Mouse (Mus musculus): ENCODE data around the gene Gsta3. TPM values are rescaled to one million over a fixed set of nuclear protein-coding genes. Genes with fewer than 3 reads are reported as not detected.
"Not testable (repeated sequence)": the region's sequence is repeated elsewhere in the genome, so short reads cannot be mapped to it uniquely, and the experiment has no call there.

Gene Gsta3
- total RNA-seq (2021): 100 to 1,000 TPM in 1 of 2 experiments, 10 to 100 TPM in 1; 59.3 to 112 TPM
- long read RNA-seq, experiment 1, transcript Gsta3-201 (7 exons, 1,457 nt): major isoform, 80 of 102 reads
- long read RNA-seq, experiment 1, transcript Gsta3-202 (8 exons, 894 nt): minor isoform, 5 of 102 reads
- long read RNA-seq, experiment 1, transcript Gsta3-203 (8 exons, 742 nt): minor isoform, 6 of 102 reads
- long read RNA-seq, experiment 1, partial matches to known transcripts: 5 of 102 reads
- long read RNA-seq, experiment 1, other reads (novel, unspliced or antisense): 6 of 102 reads
- long read RNA-seq, experiment 2, transcript Gsta3-201 (7 exons, 1,457 nt): major isoform, 6 of 12 reads
- long read RNA-seq, experiment 2, partial matches to known transcripts: 3 of 12 reads
- long read RNA-seq, experiment 2, other reads (novel, unspliced or antisense): 2 of 12 reads

GRCm38 (mm10) chr1:21239911-21240898 lies at the start of gene Gsta3:
TSS of gene Gsta3 (plus strand) at chr1:21240589.
- DNase-seq: peak; percentile 7

GRCm38 (mm10) chr1:21206241-21206640 lies 34.1 kb upstream of the Gsta3 start:
- no peak for DNase-seq

- not testable (repeated sequence) for DNase-seq
These were observed 26.9 kb upstream of the Gsta3 start for GRCm38 (mm10) chr1:21213537-21213936.

GRCm38 (mm10) chr1:21213991-21214692 lies 26.2 kb upstream of the Gsta3 start:
- not testable (repeated sequence) for DNase-seq

- DNase-seq: peak; percentile 90
These were observed 21.9 kb upstream of the Gsta3 start, which contains the start of gene Tmem14a for GRCm38 (mm10) chr1:21218489-21218919. TSS of gene Tmem14a (plus strand) at chr1:21218575.

GRCm38 (mm10) chr1:21227756-21228395 lies 12.5 kb upstream of the Gsta3 start:
- DNase-seq: no peak

- DNase-seq: not testable (repeated sequence)
These were observed 11.4 kb upstream of the Gsta3 start for GRCm38 (mm10) chr1:21228740-21229722.

GRCm38 (mm10) chr1:21230376-21230775 lies 10.0 kb upstream of the Gsta3 start:
- DNase-seq: no peak

GRCm38 (mm10) chr1:21231744-21232464 lies 8.5 kb upstream of the Gsta3 start:
- DNase-seq: no peak

- DNase-seq: no peak
These were observed 7.9 kb upstream of the Gsta3 start for GRCm38 (mm10) chr1:21232516-21232915.

GRCm38 (mm10) chr1:21235359-21235758 lies 5.0 kb upstream of the Gsta3 start:
- DNase-seq: no peak

- no peak for DNase-seq
These were observed 707 bp downstream of the Gsta3 start for GRCm38 (mm10) chr1:21241096-21241495.

- no peak for DNase-seq
These were observed 4.0 kb downstream of the Gsta3 start for GRCm38 (mm10) chr1:21244290-21244960.

GRCm38 (mm10) chr1:21246136-21246535 lies 5.7 kb downstream of the Gsta3 start:
- no peak for DNase-seq

GRCm38 (mm10) chr1:21247896-21248295 lies 7.5 kb downstream of the Gsta3 start:
- no peak for DNase-seq

GRCm38 (mm10) chr1:21248560-21249390 lies 8.4 kb downstream of the Gsta3 start:
- no peak for DNase-seq

- DNase-seq: no peak
These were observed 11.3 kb downstream of the Gsta3 start for GRCm38 (mm10) chr1:21251661-21252060.

Measured in adrenal gland, postnatal 10 days (tissue).